Mouse (Mus musculus) G1E (cell line): Measurements from ENCODE around the gene Cebpb. TPM values are rescaled to one million over a fixed set of nuclear protein-coding genes. Genes with fewer than 3 reads are reported as not detected.

Experiments
- ATAC-seq: 2 replicates; pipeline ENCODE4 v1.8.0; 2016; ENCODE audit warnings: mild to moderate bottlenecking; ENCODE audit not compliant: insufficient number of reproducible peaks, poor library complexity, low FRiP score, severe bottlenecking; ENCODE audit errors: extremely low read depth
- DNase-seq: peaks from one replicate; pipeline ENCODE4 v3.0.0; 2012; ENCODE audit warnings: low spot score
- H3K27me3 ChIP-seq: 2 replicates; pipeline ENCODE4 v1.6.1; 2012; ENCODE audit warnings: mild to moderate bottlenecking, low read length, inconsistent platforms; ENCODE audit not compliant: insufficient read depth
- H3K36me3 ChIP-seq: replicated peaks from 2 replicates; pipeline ENCODE3; 2012; ENCODE audit warnings: mild to moderate bottlenecking, inconsistent platforms
- H3K4me1 ChIP-seq: 2 replicates; pipeline ENCODE4 v1.6.1; 2012; ENCODE audit warnings: low read depth, low read length, inconsistent platforms, mixed read lengths; ENCODE audit not compliant: insufficient read depth
- H3K4me3 ChIP-seq: 2 replicates; pipeline ENCODE4 v1.5.1; 2012; ENCODE audit warnings: low read depth, mild to moderate bottlenecking, inconsistent platforms, low read length, moderate library complexity, mixed read lengths
- H3K9me3 ChIP-seq: replicated peaks from 2 replicates; pipeline ENCODE4 v1.6.1; 2012; ENCODE audit warnings: inconsistent platforms
- CTCF ChIP-seq: IDR thresholded peaks from 2 replicates; pipeline ENCODE4 v1.5.1; 2012; ENCODE audit warnings: low read depth, low read length, inconsistent platforms, mixed read lengths
- GATA1 ChIP-seq: IDR thresholded peaks from 2 replicates; pipeline ENCODE4 v1.6.1; 2012; ENCODE audit warnings: borderline replicate concordance, low read length, inconsistent platforms, mixed read lengths
- GATA2 ChIP-seq: IDR thresholded peaks from 2 replicates; pipeline ENCODE4 v1.6.1; 2012; ENCODE audit warnings: low read depth, low read length, inconsistent platforms, borderline replicate concordance
- POLR2AphosphoS5 ChIP-seq: IDR thresholded peaks from 2 replicates; pipeline ENCODE4 v1.6.1; 2012; ENCODE audit warnings: low read depth, low read length, inconsistent platforms; ENCODE audit not compliant: insufficient replicate concordance
- TAL1 ChIP-seq: conservative IDR thresholded peaks from 2 replicates; pipeline ENCODE4 v1.6.1; 2012; ENCODE audit warnings: low read depth, low read length, inconsistent platforms, mixed read lengths
- polyA plus RNA-seq: library from polyadenylated mRNA; stranded (reverse); fragments of >175 nt; gene quantifications from 2 replicates; pipeline ENCODE4 v1.2.3, GENCODE M21; 2012
- total RNA-seq, 2 experiments: library from RNA; stranded (forward) in 1 of 2; stranded (reverse) in 1 of 2; fragments of 200-1000 nt in 1 of 2; fragments of >200 nt in 1 of 2; fragmentation: Nextera tagmentation in 1 of 2; gene quantifications; 2 replicates each; pipeline ENCODE4 v1.2.3; 2014 to 2017

Cebpb gene
- total and polyA plus RNA-seq, 3 experiments: 12.5 to 61.6 (median 12.9) TPM

- peak overlapping the region; percentile 86; the same call in 1 of the 2 replicates for H3K4me3 ChIP-seq
- H3K9me3 ChIP-seq: no peaks in the 10 kb centered on the region
- no peak for TF ChIP-seq CTCF
- peaks cover 58% of the 10 kb centered on the region for H3K36me3 ChIP-seq
- peaks cover 15% of the 10 kb centered on the region; the same call in 1 of the 2 replicates for H3K27me3 ChIP-seq
- ATAC-seq (no peak), DNase-seq (no peak)
- H3K4me1 ChIP-seq: peaks cover 65% of the 10 kb centered on the region
Measured at GRCm38 (mm10) chr2:167691410-167691809, 2.7 kb downstream of the Cebpb start.

GRCm38 (mm10) chr2:167691871-167692661 lies 3.4 kb downstream of the Cebpb start:
- DNase-seq (no peak), ATAC-seq (no peak)
- Histone ChIP-seq H3K4me3 (peak overlapping the region; percentile 30; the same call in 1 of the 2 replicates), H3K27me3 (peaks cover 13% of the 10 kb centered on the region; the same call in 1 of the 2 replicates), H3K4me1 (peaks cover 61% of the 10 kb centered on the region), H3K9me3 (no peaks in the 10 kb centered on the region), H3K36me3 (peaks cover 55% of the 10 kb centered on the region)
- no peak for TF ChIP-seq GATA2
- TF ChIP-seq GATA1: no peak
- TF ChIP-seq TAL1: no peak
- TF ChIP-seq CTCF: no peak
- no peak for TF ChIP-seq POLR2AphosphoS5

- ATAC-seq (no peak), DNase-seq (no peak)
- Histone ChIP-seq H3K36me3 (peaks cover 47% of the 10 kb centered on the region), H3K9me3 (no peaks in the 10 kb centered on the region), H3K4me1 (peaks cover 57% of the 10 kb centered on the region), H3K27me3 (peaks cover 6% of the 10 kb centered on the region; the same call in 1 of the 2 replicates), H3K4me3 (no peak overlapping the region)
- no peak for TF ChIP-seq GATA1
- TF ChIP-seq POLR2AphosphoS5: no peak
- TF ChIP-seq GATA2: no peak
- no peak for TF ChIP-seq TAL1
- TF ChIP-seq CTCF: no peak
Measured at GRCm38 (mm10) chr2:167692831-167693230, 4.1 kb downstream of the Cebpb start.

GRCm38 (mm10) chr2:167693540-167693939 lies 4.8 kb downstream of the Cebpb start:
- no peak overlapping the region for H3K4me3 ChIP-seq
- ATAC-seq: no peak
- peaks cover 2% of the 10 kb centered on the region; the same call in 1 of the 2 replicates for H3K27me3 ChIP-seq

GRCm38 (mm10) chr2:167694244-167694643 lies 5.5 kb downstream of the Cebpb start:
- Histone ChIP-seq H3K4me1 (peaks cover 58% of the 10 kb centered on the region), H3K27me3 (peaks cover 2% of the 10 kb centered on the region; the same call in 1 of the 2 replicates), H3K4me3 (no peak overlapping the region), H3K9me3 (no peaks in the 10 kb centered on the region), H3K36me3 (peaks cover 43% of the 10 kb centered on the region)
- DNase-seq (no peak), ATAC-seq (no peak)
- no peak for TF ChIP-seq GATA1
- TF ChIP-seq TAL1: no peak
- TF ChIP-seq GATA2: no peak
- no peak for TF ChIP-seq POLR2AphosphoS5
- no peak for TF ChIP-seq CTCF

More at GRCm38 (mm10) chr2:167693540-167693939, 4.8 kb downstream of the Cebpb start:
- H3K9me3 ChIP-seq: no peaks in the 10 kb centered on the region
- peaks cover 43% of the 10 kb centered on the region for H3K36me3 ChIP-seq
- no peak for TF ChIP-seq GATA2
- no peak for TF ChIP-seq POLR2AphosphoS5
- no peak for TF ChIP-seq CTCF
- TF ChIP-seq TAL1: no peak
- no peak for TF ChIP-seq GATA1
- peaks cover 57% of the 10 kb centered on the region for H3K4me1 ChIP-seq
- DNase-seq: no peak

GRCm38 (mm10) chr2:167694963-167695362 lies 6.2 kb downstream of the Cebpb start:
- peaks cover 43% of the 10 kb centered on the region for H3K36me3 ChIP-seq
- TF ChIP-seq POLR2AphosphoS5 (no peak), GATA1 (no peak), GATA2 (no peak), TAL1 (no peak), CTCF (no peak)
- no peaks in the 10 kb centered on the region for H3K9me3 ChIP-seq
- peaks cover 2% of the 10 kb centered on the region; the same call in 1 of the 2 replicates for H3K27me3 ChIP-seq
- H3K4me1 ChIP-seq: peaks cover 51% of the 10 kb centered on the region
- ATAC-seq (no peak), DNase-seq (no peak)
- no peak overlapping the region for H3K4me3 ChIP-seq
